Mouse (Mus musculus) brain, embryonic 14.5 days (tissue): ENCODE results near the gene Il4ra. TPM values are rescaled to one million over a fixed set of nuclear protein-coding genes. Genes with fewer than 3 reads are reported as not detected.

ENCODE experiments used
- DNase-seq: peaks from one replicate; pipeline ENCODE4 v3.0.0-alpha.2; 2011; ENCODE audit warnings: low read depth
- CTCF ChIP-seq: fragments of 200-500 bp; IDR thresholded peaks from 2 replicates; pipeline ENCODE4 v1.5.1; 2012; ENCODE audit warnings: inconsistent platforms, mild to moderate bottlenecking, moderate library complexity, borderline replicate concordance; ENCODE audit not compliant: insufficient read depth, insufficient read length; ENCODE audit errors: extremely low read depth
- POLR2A ChIP-seq: fragments of 200-500 bp; IDR thresholded peaks from 2 replicates; pipeline ENCODE4 v1.6.1; 2012; ENCODE audit warnings: mild to moderate bottlenecking, inconsistent platforms, borderline replicate concordance; ENCODE audit not compliant: poor library complexity, insufficient read depth, insufficient read length, severe bottlenecking; ENCODE audit errors: extremely low read depth
- polyA plus RNA-seq: library from polyadenylated mRNA; depleted of rRNA; stranded (reverse); fragments of >200 nt; gene quantifications from 2 replicates; pipeline ENCODE4 v1.2.3, GENCODE M21; 2012

The Il4ra gene
- polyA plus RNA-seq, 1 experiment: 6.3 TPM

DNA sequence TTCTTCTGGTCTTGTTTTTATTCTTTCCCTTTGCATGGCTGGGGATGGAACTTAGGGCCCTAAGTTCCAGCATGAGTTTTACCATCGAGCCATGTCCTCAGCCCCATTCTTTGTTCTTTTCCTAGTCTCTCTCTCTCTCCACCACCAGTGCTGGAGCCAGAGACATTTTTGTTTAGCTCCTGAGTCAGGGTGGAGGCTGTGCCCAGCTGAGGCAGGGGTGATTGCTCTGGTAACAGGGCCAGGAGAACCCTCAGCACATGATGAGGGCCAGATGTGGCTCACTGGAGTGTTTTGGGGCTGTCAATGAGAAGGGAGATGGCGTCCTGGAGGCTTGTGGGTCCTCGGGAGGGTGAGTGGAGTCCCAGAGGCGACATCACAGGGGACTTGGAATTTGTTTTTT, 10.5 kb downstream of the Il4ra start:
- DNase-seq: no peak

DNA sequence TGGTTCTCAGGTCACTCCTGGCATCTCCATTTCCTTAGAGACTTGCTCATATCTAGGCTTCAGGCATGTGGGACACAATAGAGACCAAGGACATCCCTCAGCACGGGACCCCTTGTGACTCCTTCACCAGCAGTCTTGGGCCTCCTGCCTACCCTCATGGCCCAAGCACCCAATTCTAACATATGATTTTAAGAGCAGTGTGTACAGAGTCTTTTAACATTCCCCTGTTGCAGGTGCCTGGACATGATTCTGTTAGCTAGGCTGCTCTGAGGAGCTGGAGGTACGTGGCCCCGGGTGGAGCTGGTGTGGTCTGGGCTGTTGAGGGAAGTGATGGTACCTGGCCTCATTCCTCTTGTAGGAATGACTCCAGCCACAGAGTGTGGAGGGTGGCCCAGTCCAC, 11.2 kb downstream of the Il4ra start:
- DNase-seq: no peak

More for the DNA sequence above, 10.5 kb downstream of the Il4ra start:
- TF ChIP-seq CTCF: no peak
- TF ChIP-seq POLR2A: no peak

DNA sequence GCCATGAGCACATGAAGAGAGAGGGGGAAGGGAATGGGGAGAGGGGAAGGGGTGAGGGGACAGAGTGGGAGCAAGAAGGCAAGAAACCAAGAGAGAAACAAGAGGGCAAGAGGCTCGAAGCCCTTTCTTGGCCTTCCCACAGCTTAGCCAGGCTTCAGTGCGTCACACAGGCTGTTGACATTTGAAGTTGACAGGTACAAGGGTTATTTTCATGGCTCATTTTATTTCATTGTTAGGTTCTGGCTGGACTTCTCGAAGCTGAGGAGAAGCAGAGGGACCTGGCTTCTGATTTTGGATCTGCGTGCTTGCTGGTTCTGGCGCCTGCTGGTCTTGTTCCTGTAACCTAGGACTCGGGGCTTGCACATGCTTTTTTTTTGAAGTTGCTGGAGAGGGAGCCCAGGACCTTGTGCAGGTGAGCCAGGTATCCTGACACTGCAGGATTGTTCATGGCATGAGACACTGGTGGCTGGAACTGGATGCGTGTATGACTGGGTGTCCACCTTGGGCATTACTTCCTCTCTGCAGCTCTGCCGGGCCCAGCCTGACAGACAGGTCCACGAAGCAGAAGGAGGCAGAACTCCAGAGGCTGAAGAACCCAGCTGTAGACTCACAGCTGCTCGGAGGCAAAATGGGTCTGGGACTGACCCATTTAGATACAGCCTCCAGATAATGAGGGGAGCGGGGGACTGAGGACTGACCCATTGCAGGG, 12.6 kb downstream of the Il4ra start:
- TF ChIP-seq POLR2A (no peak), CTCF (no peak)
- DNase-seq: no peak

More for the DNA sequence above, 11.2 kb downstream of the Il4ra start:
- TF ChIP-seq POLR2A (no peak), CTCF (no peak)

DNA sequence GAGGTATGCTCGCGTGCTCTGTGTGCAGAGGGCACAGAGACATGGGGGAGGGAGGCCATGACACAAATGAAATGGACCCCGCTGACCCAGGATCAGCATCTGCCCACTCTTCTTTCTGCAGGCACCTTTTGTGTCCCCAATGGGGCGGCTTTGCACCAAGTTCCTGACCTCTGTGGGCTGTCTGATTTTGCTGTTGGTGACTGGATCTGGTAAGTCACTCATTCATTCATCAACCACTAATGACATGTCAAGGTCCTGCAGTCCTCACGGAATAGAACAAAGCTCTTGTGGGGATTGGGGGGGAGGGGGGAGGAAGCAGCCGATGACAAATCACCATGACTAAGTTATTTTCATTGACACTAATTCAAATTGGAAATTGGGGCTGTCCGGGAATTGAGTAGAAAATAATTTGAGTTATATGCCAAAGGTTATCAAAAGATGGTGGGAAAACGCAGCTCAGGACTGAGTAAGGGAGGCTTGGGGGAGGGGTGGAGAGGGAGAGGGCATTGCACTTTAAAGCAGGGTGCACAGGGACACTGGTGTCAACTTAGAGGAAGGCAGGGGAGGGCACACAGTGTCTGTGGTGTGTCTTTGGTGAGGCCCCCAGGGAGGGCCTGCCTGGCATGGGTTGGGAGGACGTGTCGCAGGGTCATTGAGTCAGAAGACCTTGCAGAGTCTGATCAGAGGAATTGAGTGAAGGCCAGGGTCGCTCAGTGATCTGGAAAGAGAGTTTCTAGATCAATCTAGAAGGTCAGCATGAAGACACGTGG, 13.8 kb downstream of the Il4ra start:
- DNase-seq: no peak
- TF ChIP-seq CTCF (no peak), POLR2A (no peak)

DNA sequence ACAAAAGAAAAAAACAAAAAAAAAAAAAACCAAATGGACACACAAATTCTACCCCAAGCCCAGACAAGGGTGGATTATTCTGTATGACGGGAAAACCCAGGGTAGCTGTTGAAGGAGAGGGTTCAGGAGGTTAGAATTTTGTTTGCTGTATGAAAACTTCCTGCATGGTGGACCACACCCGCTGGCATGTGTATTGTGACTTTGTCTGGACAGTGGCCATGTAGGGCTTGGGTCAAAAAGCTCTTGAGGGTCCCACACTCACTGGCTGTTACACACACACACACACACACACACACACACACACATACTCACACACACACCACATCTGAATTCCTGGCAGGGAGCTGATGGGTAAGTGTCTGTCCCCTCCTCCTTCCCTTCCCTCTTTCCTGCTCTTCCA, 14.5 kb downstream of the Il4ra start:
- no peak for TF ChIP-seq POLR2A
- no peak for TF ChIP-seq CTCF
- no peak for DNase-seq

DNA sequence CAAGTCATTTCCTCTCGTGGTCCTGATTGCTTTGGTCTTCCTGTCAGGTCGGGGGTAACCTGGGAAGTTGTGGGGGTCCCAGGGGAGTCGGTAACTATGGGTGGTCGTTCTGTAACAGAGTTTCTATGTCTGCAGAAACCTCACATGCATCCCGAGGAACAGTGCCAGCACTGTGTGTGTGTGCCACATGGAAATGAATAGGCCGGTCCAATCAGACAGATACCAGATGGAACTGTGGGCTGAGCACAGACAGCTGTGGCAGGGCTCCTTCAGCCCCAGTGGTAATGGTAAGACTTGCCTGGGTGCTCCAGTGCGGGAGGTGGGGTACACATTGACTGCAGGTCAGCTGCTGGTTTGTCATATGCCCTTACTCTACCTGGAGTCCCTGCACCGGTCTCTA, 17.0 kb downstream of the Il4ra start:
- TF ChIP-seq POLR2A (no peak), CTCF (no peak)
- peak; percentile 31 for DNase-seq

DNA sequence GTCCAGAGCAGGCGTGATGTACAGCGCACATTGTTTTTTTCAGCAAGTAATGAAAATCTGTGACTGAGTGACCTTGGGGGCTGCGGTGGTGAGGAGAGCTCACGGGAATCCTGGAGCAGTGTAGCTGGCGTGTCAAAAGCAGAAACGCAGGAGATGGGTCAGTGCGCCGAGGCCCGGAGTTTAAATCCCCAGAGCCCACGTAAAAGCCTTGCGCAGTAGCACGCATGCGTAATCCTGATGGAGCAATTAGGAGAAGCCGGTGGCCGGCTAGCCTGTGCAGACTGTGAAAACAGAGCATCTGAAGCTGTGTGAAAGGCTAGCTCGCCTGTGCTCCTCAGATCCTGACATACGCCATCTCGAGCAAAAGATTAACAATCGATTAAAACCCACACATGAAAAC, 20.0 kb downstream of the Il4ra start:
- peak; percentile 43 for DNase-seq
- no peak for TF ChIP-seq POLR2A
- TF ChIP-seq CTCF: no peak

DNA sequence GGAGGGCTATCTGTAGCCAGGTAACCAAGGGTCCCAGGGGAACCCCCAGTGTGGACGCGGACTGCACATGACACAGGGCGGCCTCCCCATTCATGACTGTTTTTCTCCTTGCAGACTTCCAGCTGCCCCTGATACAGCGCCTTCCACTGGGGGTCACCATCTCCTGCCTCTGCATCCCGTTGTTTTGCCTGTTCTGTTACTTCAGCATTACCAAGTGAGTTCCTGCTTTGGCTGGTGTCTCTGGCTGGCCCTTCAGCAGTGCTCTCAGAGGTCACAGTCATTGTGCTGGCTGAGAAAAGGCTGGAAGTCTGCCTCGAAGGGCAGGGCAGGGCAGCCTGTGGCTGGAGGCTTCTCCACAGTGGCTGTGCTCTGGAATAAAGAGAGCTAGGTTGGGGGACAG, 20.8 kb downstream of the Il4ra start:
- TF ChIP-seq CTCF (no peak), POLR2A (no peak)
- DNase-seq: no peak

DNA sequence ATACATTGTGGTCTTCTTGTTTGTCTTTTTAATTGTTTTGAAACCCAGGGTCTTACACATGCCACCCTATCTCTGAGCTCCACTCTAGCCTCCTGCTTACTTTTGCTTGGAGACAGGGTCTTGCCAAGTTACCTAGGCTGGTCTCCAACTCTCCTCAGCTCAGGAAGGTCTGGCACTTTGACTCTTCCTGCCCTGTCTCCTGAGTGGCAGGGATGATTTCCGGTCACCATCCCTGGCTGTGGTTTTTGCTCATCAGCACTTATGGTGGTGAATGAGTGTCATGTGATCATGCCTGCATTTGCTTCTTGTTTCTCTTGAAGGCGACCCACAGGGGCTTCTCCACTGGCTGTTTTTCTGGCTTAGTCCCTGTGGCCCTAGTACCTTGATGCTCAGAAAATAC, 21.9 kb downstream of the Il4ra start:
- no peak for DNase-seq
- TF ChIP-seq POLR2A: no peak
- TF ChIP-seq CTCF: no peak

DNA sequence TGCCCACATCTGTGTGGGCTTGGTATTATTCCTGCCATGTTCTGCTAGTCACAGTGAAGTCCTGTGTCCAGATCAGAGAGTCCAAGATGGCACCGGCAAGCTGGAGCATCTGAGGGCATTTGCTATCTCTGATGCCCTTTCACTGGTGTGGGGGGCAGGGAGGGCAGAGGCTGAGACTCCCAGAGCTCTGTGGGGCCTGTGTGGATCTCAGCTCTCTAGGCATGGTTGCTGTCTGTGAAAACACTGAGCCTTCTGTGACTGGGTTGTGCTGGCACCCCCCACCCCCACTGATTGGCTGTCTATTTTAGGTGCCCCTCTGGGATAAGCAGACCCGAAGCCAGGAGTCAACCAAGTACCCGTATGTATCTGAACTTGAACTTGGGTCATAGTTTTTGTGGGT, 22.9 kb downstream of the Il4ra start:
- DNase-seq: no peak

DNA sequence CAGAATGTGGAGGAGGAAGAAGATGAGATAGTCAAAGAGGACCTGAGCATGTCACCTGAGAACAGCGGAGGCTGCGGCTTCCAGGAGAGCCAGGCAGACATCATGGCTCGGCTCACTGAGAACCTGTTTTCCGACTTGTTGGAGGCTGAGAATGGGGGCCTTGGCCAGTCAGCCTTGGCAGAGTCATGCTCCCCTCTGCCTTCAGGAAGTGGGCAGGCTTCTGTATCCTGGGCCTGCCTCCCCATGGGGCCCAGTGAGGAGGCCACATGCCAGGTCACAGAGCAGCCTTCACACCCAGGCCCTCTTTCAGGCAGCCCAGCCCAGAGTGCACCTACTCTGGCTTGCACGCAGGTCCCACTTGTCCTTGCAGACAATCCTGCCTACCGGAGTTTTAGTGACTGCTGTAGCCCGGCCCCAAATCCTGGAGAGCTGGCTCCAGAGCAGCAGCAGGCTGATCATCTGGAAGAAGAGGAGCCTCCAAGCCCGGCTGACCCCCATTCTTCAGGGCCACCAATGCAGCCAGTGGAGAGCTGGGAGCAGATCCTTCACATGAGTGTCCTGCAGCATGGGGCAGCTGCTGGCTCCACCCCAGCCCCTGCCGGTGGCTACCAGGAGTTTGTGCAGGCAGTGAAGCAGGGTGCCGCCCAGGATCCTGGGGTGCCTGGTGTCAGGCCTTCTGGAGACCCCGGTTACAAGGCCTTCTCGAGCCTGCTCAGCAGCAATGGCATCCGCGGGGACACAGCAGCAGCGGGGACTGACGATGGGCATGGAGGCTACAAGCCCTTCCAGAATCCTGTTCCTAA, 24.0 kb downstream of the Il4ra start:
- TF ChIP-seq POLR2A: no peak
- TF ChIP-seq CTCF: no peak
- no peak for DNase-seq

More for the DNA sequence above, 22.9 kb downstream of the Il4ra start:
- TF ChIP-seq CTCF (no peak), POLR2A (no peak)
